Mouse (Mus musculus) adrenal gland (tissue): ENCODE results near the gene Gm21789.
"Not testable (repeated sequence)": the region's sequence is repeated elsewhere in the genome, so short reads cannot be mapped to it uniquely, and the experiment has no call there.

ENCODE experiments used
- intact Hi-C: fragments of 180-260 bp; cut with DNase I; formaldehyde crosslinking; loops from one replicate; pipeline ENCODE4 v1.15.1; 2025
- long read RNA-seq, 2 experiments: library from polyadenylated mRNA; unstranded; transcript quantifications; one replicate each; pipeline ENCODE4 v2.0.0; 2020; ENCODE audit warnings: borderline replicate concordance in 1 of 2; ENCODE audit not compliant: insufficient replicate concordance in 1 of 2

Gene Gm21789
- long read RNA-seq, experiment 1: 0 reads
- long read RNA-seq, experiment 2: 0 reads

- intact Hi-C loops: not testable (repeated sequence)
Measured at GRCm38 (mm10) chrX:32941468-32941867, at the start of gene Gm21789. TSS of gene Gm21789 (plus strand) at chrX:32941768.

GRCm38 (mm10) chrX:32894325-32894724, 47.2 kb upstream of the Gm21789 start, which contains the start of gene Btbd35f30:
TSS of gene Btbd35f30 (plus strand) at chrX:32894625.
- intact Hi-C loops: not testable (repeated sequence)

GRCm38 (mm10) chrX:32973597-32973996, 32.0 kb downstream of the Gm21789 start, which contains the start of gene Btbd35f5:
TSS of gene Btbd35f5 (plus strand) at chrX:32973897.
- intact Hi-C loops: not testable (repeated sequence)
